Mouse (Mus musculus): ENCODE data around the gene Zfp691. TPM values are rescaled to one million over a fixed set of nuclear protein-coding genes. Genes with fewer than 3 reads are reported as not detected.

Zfp691 gene
- polyA plus RNA-seq, 1 experiment, result 1.8 TPM

GRCm38 (mm10) chr4:119121249-119121648, 52.7 kb downstream of the Zfp691 start:
- no peaks in the 10 kb centered on the region for H3K27me3 ChIP-seq (ENCODE audit: control insufficient read depth)
- no peak for TF ChIP-seq GATA1 (IDR thresholded peaks at IDR 0.05; ENCODE audit: low read length)
- no peak for TF ChIP-seq TAL1 (IDR thresholded peaks at IDR 0.05; ENCODE audit: low read length)
- H3K9me3 ChIP-seq (ENCODE audit: control insufficient read depth, low read length), result no peaks in the 10 kb centered on the region
- H3K36me3 ChIP-seq (ENCODE audit: control insufficient read depth), result peaks cover 100% of the 10 kb centered on the region
- no peak overlapping the region for H3K4me3 ChIP-seq (replicated peaks)
- peaks cover 99% of the 10 kb centered on the region for H3K4me1 ChIP-seq (ENCODE audit: control insufficient read depth)

DNA sequence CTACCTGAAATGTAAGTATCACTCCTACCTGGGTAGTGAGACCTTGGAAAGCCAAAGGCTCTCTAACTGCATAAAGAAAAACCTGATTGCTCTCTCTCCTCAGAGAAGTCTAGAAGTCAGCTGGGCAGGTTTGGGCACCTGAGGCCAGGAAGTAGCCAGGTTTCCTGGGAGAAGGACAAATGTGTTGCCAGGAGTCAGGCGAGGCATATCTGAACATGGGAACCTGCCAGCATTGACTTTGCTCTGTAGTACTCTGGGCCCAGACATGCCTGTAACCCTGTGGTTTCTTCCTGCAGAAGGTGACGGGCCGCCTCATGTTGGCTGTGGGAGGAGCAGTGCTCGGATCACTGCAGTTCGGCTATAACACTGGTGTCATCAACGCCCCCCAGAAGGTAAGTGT, 53.9 kb downstream of the Zfp691 start:
- TF ChIP-seq TAL1 (IDR thresholded peaks at IDR 0.05; ENCODE audit: low read length), result no peak
- TF ChIP-seq GATA1 (IDR thresholded peaks at IDR 0.05; ENCODE audit: low read length), result no peak
- Histone ChIP-seq H3K4me1 (ENCODE audit: control insufficient read depth) (peaks cover 99% of the 10 kb centered on the region), H3K9me3 (ENCODE audit: control insufficient read depth, low read length) (no peaks in the 10 kb centered on the region), H3K4me3 (replicated peaks) (no peak overlapping the region), H3K27me3 (ENCODE audit: control insufficient read depth) (no peaks in the 10 kb centered on the region), H3K36me3 (ENCODE audit: control insufficient read depth) (peaks cover 100% of the 10 kb centered on the region)

Other genes with a start within 250 kb of the Zfp691 start
- gene Olfr1328, start 235.6 kb downstream of the Zfp691 start, polyA plus RNA-seq (2012), result 0.02 TPM in 1 of 2 replicates, not detected in the other
- gene Lao1, start 212.6 kb downstream of the Zfp691 start, polyA plus RNA-seq (2012), result not detected in 2 replicates
- gene Slc2a1, start 65.5 kb downstream of the Zfp691 start, polyA plus RNA-seq (2012), result 189 and 215 TPM in 2 replicates
- 27.7 and 29.4 TPM in 2 replicates for gene Ermap, start 15.8 kb upstream of the Zfp691 start, polyA plus RNA-seq (2012)
- gene Svbp, start 21.1 kb upstream of the Zfp691 start, polyA plus RNA-seq (2012), result 49.7 and 52.4 TPM in 2 replicates
- gene Tmem269, start 44.0 kb upstream of the Zfp691 start, polyA plus RNA-seq (2012), result not detected in 2 replicates
- 1.0 and 1.4 TPM in 2 replicates for gene AU022252, start 58.5 kb upstream of the Zfp691 start, polyA plus RNA-seq (2012)
- 0.17 and 0.40 TPM in 2 replicates for gene P3h1, start 58.7 kb upstream of the Zfp691 start, polyA plus RNA-seq (2012)
- gene Cldn19, start 81.2 kb upstream of the Zfp691 start, polyA plus RNA-seq (2012), result not detected in 2 replicates
- gene Ybx1, start 120.4 kb upstream of the Zfp691 start, polyA plus RNA-seq (2012), result 29.9 and 36.6 TPM in 2 replicates
- gene Ppih, start 146.4 kb upstream of the Zfp691 start, polyA plus RNA-seq (2012), result 0.39 and 0.61 TPM in 2 replicates
- not detected in 2 replicates for gene Ccdc30, start 241.3 kb upstream of the Zfp691 start, polyA plus RNA-seq (2012)
- gene Ppcs, start 248.2 kb upstream of the Zfp691 start, polyA plus RNA-seq (2012), result 0.11 and 0.17 TPM in 2 replicates
- not detected in 2 replicates for gene Zmynd12, start 248.6 kb upstream of the Zfp691 start, polyA plus RNA-seq (2012)